Mouse (Mus musculus) bone marrow macrophage, adult 2 months (primary cell): ENCODE data around the gene Dhx9.
"Not testable (repeated sequence)": the region's sequence is repeated elsewhere in the genome, so short reads cannot be mapped to it uniquely, and the experiment has no call there.

Source experiments
- CTCF ChIP-seq: IDR thresholded peaks from 2 replicates; pipeline ENCODE4 v1.5.1; 2012; ENCODE audit warnings: low read depth, mild to moderate bottlenecking, low read length, moderate library complexity
- POLR2A ChIP-seq: IDR thresholded peaks from 2 replicates; pipeline ENCODE4 v1.6.1; 2012; ENCODE audit warnings: mild to moderate bottlenecking, low read depth, low read length, borderline replicate concordance

DNA sequence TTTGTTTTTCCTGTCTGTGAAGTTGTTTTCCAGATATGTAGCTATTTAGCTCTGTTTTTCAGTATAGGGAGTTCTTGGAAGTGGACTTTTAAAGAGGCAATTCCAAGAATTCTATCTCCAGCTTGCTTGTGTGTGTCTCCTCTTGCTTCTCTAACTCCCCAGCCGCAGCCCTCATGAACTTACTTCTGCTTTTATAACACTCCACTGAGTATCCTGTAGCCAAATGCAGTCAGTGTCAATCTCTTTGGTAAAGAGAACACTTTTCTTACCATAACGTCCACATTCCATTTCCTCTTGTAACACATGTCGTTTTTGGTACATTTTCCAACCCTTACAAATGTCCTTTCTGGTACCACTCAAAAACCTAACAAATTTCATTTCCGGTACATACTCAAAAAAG is 76.5 kb downstream of the Dhx9 start:
- not testable (repeated sequence) for TF ChIP-seq CTCF, POLR2A
